Mouse (Mus musculus) olfactory bulb, adult 2 months (tissue): ENCODE data around the gene Fbxw11.

Experiments
- CTCF ChIP-seq: fragments of 200-500 bp; IDR thresholded peaks from 2 replicates; pipeline ENCODE4 v1.5.1; 2012; ENCODE audit warnings: low read depth, mild to moderate bottlenecking, low read length, moderate library complexity; ENCODE audit not compliant: insufficient read depth
- POLR2A ChIP-seq: fragments of 200-500 bp; IDR thresholded peaks from 2 replicates; pipeline ENCODE4 v1.6.1; 2012; ENCODE audit warnings: mild to moderate bottlenecking, low read depth, low read length, moderate library complexity; ENCODE audit not compliant: insufficient read depth

DNA sequence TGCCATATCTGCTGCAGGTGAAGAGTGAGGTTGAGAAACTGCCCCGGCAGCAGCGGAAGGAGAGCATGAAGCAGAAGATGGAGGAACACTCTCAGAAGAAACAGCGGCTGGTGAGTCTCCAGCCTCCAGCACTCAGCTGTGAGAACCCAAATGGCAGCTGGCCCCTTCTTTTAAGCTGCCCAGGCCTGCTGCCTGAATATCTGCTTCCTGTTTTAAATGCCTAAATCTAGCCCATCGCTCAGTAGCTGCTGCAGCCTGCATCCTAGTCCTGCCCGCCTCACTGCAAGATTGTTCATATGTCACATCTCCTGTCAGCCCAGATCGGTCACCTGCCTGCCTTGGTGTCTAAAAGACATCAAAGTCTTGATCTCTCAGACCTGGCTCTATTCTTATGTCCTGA lies 31.9 kb upstream of the Fbxw11 start:
- TF ChIP-seq CTCF = no peak
- TF ChIP-seq POLR2A = no peak
